Mouse (Mus musculus): ENCODE measurements around the gene Usp4.

GRCm38 (mm10) chr9:108325811-108326210 is 21.8 kb upstream of the Usp4 start:
- TF ChIP-seq POLR2A (IDR thresholded peaks at IDR 0.05; ENCODE audit: low read depth, low read length) (no peak), CTCF (IDR thresholded peaks at IDR 0.05; ENCODE audit: borderline replicate concordance, insufficient read depth, low read length) (no peak)
